Comparison of ENCODE assay signal across 19 mouse cellular contexts in genomic region chr1:146316172-146317158, GRCm38 (mm10).
A peak's percentile ranks its signal among the peaks of the same experiment; 100 is the strongest.
DNase-seq lines count a peak whose midpoint lies in the region; ATAC-seq and TF ChIP-seq lines count a peak whose summit lies in the region.
"Had no signal": no experiment of that assay in that cellular context is flagged by ENCODE, and none has a peak within 500 bp of the region (broad histone marks: within the 10 kb centered on the region; RNA-seq: fewer than 3 reads in every experiment).

No protein-coding gene starts in this region.

- 79% methylated on average over 4 of the region's 4 CpGs for WGBS in embryonic facial prominence, embryonic 14.5 days
- WGBS in embryonic facial prominence, embryonic 10.5 days: 84% methylated on average over 4 of the region's 4 CpGs
- WGBS in liver, adult 2 months: 56% methylated on average over 4 of the region's 4 CpGs
- 65% methylated on average over 4 of the region's 4 CpGs for WGBS in liver, postnatal 0 days (ENCODE audit: insufficient replicate concordance)
- whole genome bisulfite sequencing in cerebellum, adult 2 months: 81% methylated on average over 4 of the region's 4 CpGs

- H3K27me3 ChIP-seq in embryonic facial prominence, embryonic 14.5 days (replicated peaks; ENCODE audit: control insufficient read depth, insufficient read depth, low read length): no peaks in the 10 kb centered on the region
- H3K27me3 ChIP-seq in embryonic facial prominence, embryonic 10.5 days (replicated peaks; ENCODE audit: low read depth, poor library complexity, severe bottlenecking): no peaks in the 10 kb centered on the region
- H3K27me3 ChIP-seq in liver, adult 2 months (ENCODE audit: control insufficient read depth, insufficient read depth, low read length): no peaks in the 10 kb centered on the region
- no peaks in the 10 kb centered on the region for H3K27me3 ChIP-seq in liver, postnatal 0 days (ENCODE audit: insufficient read depth, low read length)
- no peaks in the 10 kb centered on the region for H3K27me3 ChIP-seq in myocyte (ENCODE audit: control insufficient read depth, insufficient read depth, insufficient read length)
- no peaks in the 10 kb centered on the region for H3K27me3 ChIP-seq in cerebellum, adult 2 months (ENCODE audit: control insufficient read depth, insufficient read depth, low read length)
- H3K27me3 ChIP-seq: hindbrain, embryonic 13.5 days; limb, embryonic 12.5 days had no signal

- no peaks in the 10 kb centered on the region for H3K36me3 ChIP-seq in embryonic facial prominence, embryonic 14.5 days (ENCODE audit: control insufficient read depth, insufficient read depth, low read length)
- H3K36me3 ChIP-seq in embryonic facial prominence, embryonic 10.5 days (replicated peaks): no peaks in the 10 kb centered on the region
- no peaks in the 10 kb centered on the region for H3K36me3 ChIP-seq in liver, adult 2 months (ENCODE audit: control insufficient read depth, insufficient read depth, low read length)
- no peaks in the 10 kb centered on the region for H3K36me3 ChIP-seq in liver, postnatal 0 days (replicated peaks; ENCODE audit: insufficient read depth, low read length)
- H3K36me3 ChIP-seq in myocyte (ENCODE audit: control insufficient read depth, insufficient read depth): no peaks in the 10 kb centered on the region
- H3K36me3 ChIP-seq: G1E; hindbrain, embryonic 13.5 days; limb, embryonic 12.5 days had no signal

- DNase-seq in embryonic facial prominence, embryonic 14.5 days (ENCODE audit: low spot score): peak; percentile 3
- no peak for DNase-seq in embryonic facial prominence, embryonic 10.5 days (ENCODE audit: low spot score)
- DNase-seq in liver, adult 2 months (ENCODE audit: extremely low read depth, low read depth, low spot score): peak; percentile 88
- no peak for DNase-seq in liver, postnatal 0 days
- DNase-seq in adrenal gland, postnatal 36 days: peak; percentile 8 to 19
- no peak for DNase-seq in layer of hippocampus, adult 2 months (ENCODE audit: low spot score in 2 of 2)
- no peak for DNase-seq in cerebellum, adult 2 months
- DNase-seq: cerebellum, adult 18-20 months; embryo, embryonic 11 days; gastrocnemius, postnatal 36 days; kidney, adult 18-20 months; kidney, postnatal 4 days; midbrain, embryonic 14.5 days had no signal

- no peak overlapping the region for H3K4me2 ChIP-seq in embryonic facial prominence, embryonic 14.5 days (ENCODE audit: low read depth, low read length)
- H3K4me2 ChIP-seq in liver, postnatal 0 days (ENCODE audit: low read depth, low read length): no peak overlapping the region
- H3K4me2 ChIP-seq in myocyte (ENCODE audit: low read depth): no peak overlapping the region
- H3K4me2 ChIP-seq: hindbrain, embryonic 13.5 days; limb, embryonic 12.5 days had no signal

- TF ChIP-seq POLR2A in liver, adult 2 months (IDR thresholded peaks at IDR 0.05; ENCODE audit: extremely low read depth, insufficient read depth, low read length): no peak
- no peak for TF ChIP-seq POLR2A in myocyte (IDR thresholded peaks at IDR 0.05; ENCODE audit: insufficient read length, low read depth)
- TF ChIP-seq POLR2A in cerebellum, adult 2 months (IDR thresholded peaks at IDR 0.05; ENCODE audit: borderline replicate concordance, insufficient read depth, low read length): no peak

- no peak overlapping the region for H3K27ac ChIP-seq in embryonic facial prominence, embryonic 14.5 days (replicated peaks; ENCODE audit: low read depth, low read length)
- no peak overlapping the region for H3K27ac ChIP-seq in embryonic facial prominence, embryonic 10.5 days (replicated peaks)
- H3K27ac ChIP-seq in liver, adult 2 months (replicated peaks; ENCODE audit: insufficient read depth, low read depth, low read length): no peak overlapping the region
- H3K27ac ChIP-seq in liver, postnatal 0 days (ENCODE audit: low read depth): no peak overlapping the region
- H3K27ac ChIP-seq in layer of hippocampus, adult 2 months: no peak overlapping the region
- H3K27ac ChIP-seq in cerebellum, adult 2 months (ENCODE audit: insufficient read depth, low read length): no peak overlapping the region
- H3K27ac ChIP-seq: hindbrain, embryonic 13.5 days; limb, embryonic 12.5 days; macrophage had no signal

- no peak overlapping the region for H3K4me3 ChIP-seq in embryonic facial prominence, embryonic 14.5 days (ENCODE audit: low read depth, low read length)
- H3K4me3 ChIP-seq in embryonic facial prominence, embryonic 10.5 days: no peak overlapping the region
- H3K4me3 ChIP-seq in liver, adult 2 months (ENCODE audit: insufficient read depth, low read depth, low read length): no peak overlapping the region
- H3K4me3 ChIP-seq in liver, postnatal 0 days (ENCODE audit: low read depth, low read length): no peak overlapping the region
- H3K4me3 ChIP-seq in myocyte: no peak overlapping the region
- no peak overlapping the region for H3K4me3 ChIP-seq in layer of hippocampus, adult 2 months
- H3K4me3 ChIP-seq in cerebellum, adult 2 months (replicated peaks; ENCODE audit: insufficient read depth, low read depth, low read length): no peak overlapping the region
- H3K4me3 ChIP-seq: hindbrain, embryonic 13.5 days; limb, embryonic 12.5 days had no signal

- no peak overlapping the region for H3K9ac ChIP-seq in embryonic facial prominence, embryonic 14.5 days (ENCODE audit: low read depth, low read length)
- H3K9ac ChIP-seq in liver, adult 2 months (ENCODE audit: low read depth, low read length): no peak overlapping the region
- no peak overlapping the region for H3K9ac ChIP-seq in liver, postnatal 0 days (replicated peaks)
- H3K9ac ChIP-seq: hindbrain, embryonic 13.5 days; limb, embryonic 12.5 days had no signal

- no peak overlapping the region for H3ac ChIP-seq in myocyte (ENCODE audit: control insufficient read depth, insufficient read length)

- H3K9me3 ChIP-seq in embryonic facial prominence, embryonic 14.5 days (ENCODE audit: control insufficient read depth, low read length): no peaks in the 10 kb centered on the region
- H3K9me3 ChIP-seq in embryonic facial prominence, embryonic 10.5 days: no peaks in the 10 kb centered on the region
- no peaks in the 10 kb centered on the region for H3K9me3 ChIP-seq in liver, postnatal 0 days (ENCODE audit: low read length)
- H3K9me3 ChIP-seq: hindbrain, embryonic 13.5 days; limb, embryonic 12.5 days had no signal

- no peak for TF ChIP-seq EP300 in liver, postnatal 0 days (IDR thresholded peaks at IDR 0.05; ENCODE audit: low read depth)

- no peaks in the 10 kb centered on the region for H3K79me2 ChIP-seq in liver, adult 2 months (ENCODE audit: control insufficient read depth, insufficient read depth, low read length)
- no peaks in the 10 kb centered on the region for H3K79me2 ChIP-seq in myocyte (ENCODE audit: control insufficient read depth, insufficient read depth)

- H3K4me1 ChIP-seq in embryonic facial prominence, embryonic 14.5 days (ENCODE audit: control insufficient read depth, insufficient read depth, low read length): no peaks in the 10 kb centered on the region
- no peaks in the 10 kb centered on the region for H3K4me1 ChIP-seq in embryonic facial prominence, embryonic 10.5 days
- peaks cover 2% of the 10 kb centered on the region; the same call in 1 of the 2 replicates for H3K4me1 ChIP-seq in liver, adult 2 months (ENCODE audit: control insufficient read depth, insufficient read depth, low read length)
- H3K4me1 ChIP-seq in liver, postnatal 0 days (ENCODE audit: insufficient read depth): no peaks in the 10 kb centered on the region
- no peaks in the 10 kb centered on the region for H3K4me1 ChIP-seq in cerebellum, adult 2 months (ENCODE audit: control insufficient read depth, insufficient read depth, low read length)
- H3K4me1 ChIP-seq: hindbrain, embryonic 13.5 days; limb, embryonic 12.5 days had no signal

- no peak for TF ChIP-seq CTCF in liver, adult 2 months (IDR thresholded peaks at IDR 0.05; ENCODE audit: low read depth, low read length)
- TF ChIP-seq CTCF in liver, postnatal 0 days (IDR thresholded peaks at IDR 0.05; ENCODE audit: low read depth): no peak
- no peak for TF ChIP-seq CTCF in layer of hippocampus, adult 2 months (conservative IDR thresholded peaks at IDR 0.05)
- no peak for TF ChIP-seq CTCF in cerebellum, adult 2 months (IDR thresholded peaks at IDR 0.05; ENCODE audit: borderline replicate concordance, insufficient read depth, low read depth, low read length)

- no peak for ATAC-seq in embryonic facial prominence, embryonic 14.5 days (ENCODE audit: low read depth)
- ATAC-seq in liver, postnatal 0 days: no peak
- ATAC-seq: forebrain, embryonic 16.5 days had no signal

TF ChIP-seq in myocyte, 11 proteins besides CTCF, POLR2A, EP300 and RAD21:
- no peak for TF ChIP-seq MYOG (IDR thresholded peaks at IDR 0.05; ENCODE audit: control insufficient read depth in 1 of 3, insufficient read depth in 1 of 3, insufficient read length in 2 of 3, low read depth in 2 of 3)
- peak; percentile 78 for TF ChIP-seq CEBPB (IDR thresholded peaks at IDR 0.05; ENCODE audit: insufficient read depth, poor library complexity, severe bottlenecking)
- TF ChIP-seq MYOD1 (IDR thresholded peaks at IDR 0.05; ENCODE audit: control insufficient read depth in 1 of 3, insufficient read length in 2 of 3, low read depth in 2 of 3): no peak

Comparison
In these comparisons a context has a peak if more than half of its experiments do, and no peak if none do; other contexts are left out.
1. DNase-seq: peak in embryonic facial prominence, embryonic 14.5 days (single experiment), liver, adult 2 months (single experiment) and adrenal gland, postnatal 36 days (2 of 2); none in embryonic facial prominence, embryonic 10.5 days (single experiment), liver, postnatal 0 days (single experiment), layer of hippocampus, adult 2 months (0 of 2) and cerebellum, adult 2 months (0 of 2).